ENCODE assay signal across 8 mouse cellular contexts in the genomic region with DNA sequence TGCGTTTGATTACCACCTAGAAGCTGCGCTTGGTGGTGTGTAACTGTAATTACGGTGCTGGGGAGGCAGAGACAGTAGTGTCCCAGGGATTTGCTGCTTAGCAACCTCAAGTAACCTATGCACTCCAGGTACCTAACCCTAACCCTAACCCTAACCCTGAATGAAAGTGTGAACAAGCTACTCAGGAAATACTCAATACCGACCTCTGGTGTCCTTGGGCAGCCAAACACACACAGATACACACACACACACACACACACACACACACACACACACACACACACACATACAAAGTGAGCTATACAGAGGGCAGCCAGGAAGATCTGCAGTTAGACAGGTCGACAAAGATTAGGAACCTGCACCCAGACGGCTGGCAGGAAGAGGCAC. TPM values are rescaled to one million over a fixed set of nuclear protein-coding genes. Genes with fewer than 3 reads are reported as not detected.
DNase-seq lines count a peak whose midpoint lies in the region; ATAC-seq lines count a peak whose summit lies in the region.

No protein-coding gene starts in this region.

- peak overlapping the region; percentile 76 for H3K4me2 ChIP-seq in heart, embryonic 14.5 days (ENCODE audit: low read length)
- peak overlapping the region; percentile 83 for H3K4me2 ChIP-seq in hindbrain, embryonic 11.5 days (replicated peaks; ENCODE audit: low read depth, low read length)
- H3K4me2 ChIP-seq in midbrain, embryonic 11.5 days, result peak overlapping the region; percentile 72

- no peaks in the 10 kb centered on the region for H3K27me3 ChIP-seq in heart, embryonic 14.5 days (ENCODE audit: control insufficient read depth, insufficient read depth, low read length)
- H3K27me3 ChIP-seq in hindbrain, embryonic 11.5 days (ENCODE audit: control insufficient read depth, insufficient read depth, low read length), result no peaks in the 10 kb centered on the region
- H3K27me3 ChIP-seq in midbrain, embryonic 11.5 days (ENCODE audit: control insufficient read depth, insufficient read depth, low read length), result no peaks in the 10 kb centered on the region

- H3K4me3 ChIP-seq in heart, embryonic 14.5 days (ENCODE audit: control insufficient read depth in 1 of 2, insufficient read depth in 1 of 2, low read depth in 1 of 2, low read length in 2 of 2), result peak overlapping the region; percentile 82 to 96
- H3K4me3 ChIP-seq in hindbrain, embryonic 11.5 days (ENCODE audit: low read depth, low read length), result peak overlapping the region; percentile 91
- peak overlapping the region; percentile 59 for H3K4me3 ChIP-seq in midbrain, embryonic 11.5 days (ENCODE audit: low read depth, low read length)

- ATAC-seq in heart, embryonic 14.5 days (ENCODE audit: insufficient number of reproducible peaks, insufficient read depth, low FRiP score, low read depth), result peak; percentile 10
- peak; percentile 28 for ATAC-seq in hindbrain, embryonic 11.5 days (ENCODE audit: low FRiP score)
- ATAC-seq in midbrain, embryonic 11.5 days (ENCODE audit: low FRiP score), result peak; percentile 12

- H3K4me1 ChIP-seq in heart, embryonic 14.5 days (ENCODE audit: control insufficient read depth in 2 of 2, insufficient read depth in 2 of 2, low read length in 2 of 2), result peaks cover 10 to 13% of the 10 kb centered on the region in 2 experiments; a peak in 3 of 4 replicates
- H3K4me1 ChIP-seq in hindbrain, embryonic 11.5 days (replicated peaks; ENCODE audit: control insufficient read depth, insufficient read depth, low read length), result peaks cover 2% of the 10 kb centered on the region; the same call in 1 of the 2 replicates
- peaks cover 14% of the 10 kb centered on the region for H3K4me1 ChIP-seq in midbrain, embryonic 11.5 days (ENCODE audit: control insufficient read depth, insufficient read depth, low read length)

- intact Hi-C loops in heart, postnatal 14 days (cut with DNase I), result loop anchor here (5.0 kb wide), 1 partner anchor 89 kb away; no protein-coding TSS in a partner anchor

- no peaks in the 10 kb centered on the region for H3K9me3 ChIP-seq in heart, embryonic 14.5 days (ENCODE audit: control insufficient read depth, low read length)
- H3K9me3 ChIP-seq in hindbrain, embryonic 11.5 days (ENCODE audit: control insufficient read depth, low read length), result no peaks in the 10 kb centered on the region
- H3K9me3 ChIP-seq in midbrain, embryonic 11.5 days (ENCODE audit: control insufficient read depth, low read length), result no peaks in the 10 kb centered on the region

- 45% methylated on average over 6 of the region's 6 CpGs for WGBS in heart, embryonic 14.5 days
- WGBS in hindbrain, embryonic 11.5 days, result 52% methylated on average over 6 of the region's 6 CpGs
- 50% methylated on average over 6 of the region's 6 CpGs for WGBS in midbrain, embryonic 11.5 days

- H3K9ac ChIP-seq in heart, embryonic 14.5 days (ENCODE audit: low read length), result peak overlapping the region; percentile 91
- peak overlapping the region; percentile 88 for H3K9ac ChIP-seq in hindbrain, embryonic 11.5 days (ENCODE audit: low read depth, low read length)
- peak overlapping the region; percentile 71 for H3K9ac ChIP-seq in midbrain, embryonic 11.5 days (ENCODE audit: low read length)

- peaks cover 64% of the 10 kb centered on the region for H3K36me3 ChIP-seq in heart, embryonic 14.5 days (ENCODE audit: control insufficient read depth, insufficient read depth, low read length)
- H3K36me3 ChIP-seq in hindbrain, embryonic 11.5 days (ENCODE audit: control insufficient read depth, insufficient read depth, low read length), result peaks cover 14% of the 10 kb centered on the region
- H3K36me3 ChIP-seq in midbrain, embryonic 11.5 days (ENCODE audit: control insufficient read depth, insufficient read depth, low read length), result peaks cover 17% of the 10 kb centered on the region

- H3K27ac ChIP-seq in heart, embryonic 14.5 days (replicated peaks in 1 of 2; ENCODE audit: control insufficient read depth in 1 of 2, insufficient read depth in 1 of 2, low read depth in 2 of 2, low read length in 2 of 2), result peak overlapping the region; percentile 40 to 92
- H3K27ac ChIP-seq in hindbrain, embryonic 11.5 days (ENCODE audit: low read depth, low read length), result peak overlapping the region; percentile 92; the same call in 1 of the 2 replicates
- peak overlapping the region; percentile 71 for H3K27ac ChIP-seq in midbrain, embryonic 11.5 days (ENCODE audit: low read depth, low read length)

- DNase-seq in heart, postnatal 14 days, result no peak
- peak; percentile 21 for DNase-seq in MEL-GATA-1-ER (ENCODE audit: extremely low read depth, low read depth)
- no peak for DNase-seq in hindbrain, embryonic 11.5 days (ENCODE audit: low spot score)
- no peak for DNase-seq in midbrain, embryonic 11.5 days (ENCODE audit: low spot score, missing footprints)
- DNase-seq in layer of hippocampus, postnatal 36 days, result no peak
- DNase-seq in adrenal gland, postnatal 14 days, result no peak
- DNase-seq in Muller cell, postnatal 12 days (ENCODE audit: inconsistent ontology term), result no peak

RNA-seq across cellular contexts. Expression of a gene that starts 0.3 kb away (rescaled TPM):
- polyA plus RNA-seq in heart, embryonic 14.5 days (2014; fragmentation: Nextera tagmentation; extraction: Ambion mirVana), result 54.6 and 55.0 TPM in 2 replicates
- total RNA-seq in heart, postnatal 14 days (2021), result 10 to 100 TPM; 37.7 to 38.2 TPM
- polyA plus RNA-seq in hindbrain, embryonic 11.5 days (2014; fragmentation: Nextera tagmentation; extraction: Ambion mirVana), result 99.0 and 104 TPM in 2 replicates
- polyA plus RNA-seq in midbrain, embryonic 11.5 days (2014; fragmentation: Nextera tagmentation; extraction: Ambion mirVana), result 101 and 104 TPM in 2 replicates
- 10 to 100 TPM; 39.7 to 43.8 TPM for total RNA-seq in layer of hippocampus, postnatal 36 days (2021)
- 46.0 and 50.1 TPM in 2 replicates for total RNA-seq in adrenal gland, postnatal 14 days (2021)

RNA-seq across cellular contexts. Expression of a gene that starts 7.6 kb away (rescaled TPM):
- 23.5 and 24.4 TPM in 2 replicates for polyA plus RNA-seq in heart, embryonic 14.5 days (2014; fragmentation: Nextera tagmentation; extraction: Ambion mirVana)
- 10 to 100 TPM; 14.5 to 14.8 TPM for total RNA-seq in heart, postnatal 14 days (2021)
- 43.3 and 43.6 TPM in 2 replicates for polyA plus RNA-seq in hindbrain, embryonic 11.5 days (2014; fragmentation: Nextera tagmentation; extraction: Ambion mirVana)
- polyA plus RNA-seq in midbrain, embryonic 11.5 days (2014; fragmentation: Nextera tagmentation; extraction: Ambion mirVana), result 42.1 and 45.9 TPM in 2 replicates
- total RNA-seq in layer of hippocampus, postnatal 36 days (2021), result 10 to 100 TPM; 20.1 to 21.9 TPM
- 19.5 and 21.7 TPM in 2 replicates for total RNA-seq in adrenal gland, postnatal 14 days (2021)

RNA-seq across cellular contexts. Expression of a gene that starts 8.9 kb away (rescaled TPM):
- 10.6 and 12.2 TPM in 2 replicates for polyA plus RNA-seq in heart, embryonic 14.5 days (2014; fragmentation: Nextera tagmentation; extraction: Ambion mirVana)
- under 1 TPM; 0.46 to 0.50 TPM for total RNA-seq in heart, postnatal 14 days (2021)
- polyA plus RNA-seq in hindbrain, embryonic 11.5 days (2014; fragmentation: Nextera tagmentation; extraction: Ambion mirVana), result 22.3 and 22.6 TPM in 2 replicates
- 3.0 and 3.7 TPM in 2 replicates for polyA plus RNA-seq in midbrain, embryonic 11.5 days (2014; fragmentation: Nextera tagmentation; extraction: Ambion mirVana)
- 10 to 100 TPM in 1 of 2 experiments, 1 to 10 TPM in 1; 9.3 to 13.9 TPM for total RNA-seq in layer of hippocampus, postnatal 36 days (2021)
- 0.44 and 1.1 TPM in 2 replicates for total RNA-seq in adrenal gland, postnatal 14 days (2021)

RNA-seq across cellular contexts. Expression of a gene that starts 53.8 kb away (rescaled TPM):
- not detected in 2 replicates for polyA plus RNA-seq in heart, embryonic 14.5 days (2014; fragmentation: Nextera tagmentation; extraction: Ambion mirVana)
- under 1 TPM in 1 of 2 experiments, not detected in 1; 0.12 TPM for total RNA-seq in heart, postnatal 14 days (2021)
- 0.38 and 0.60 TPM in 2 replicates for polyA plus RNA-seq in hindbrain, embryonic 11.5 days (2014; fragmentation: Nextera tagmentation; extraction: Ambion mirVana)
- polyA plus RNA-seq in midbrain, embryonic 11.5 days (2014; fragmentation: Nextera tagmentation; extraction: Ambion mirVana), result 0.18 and 0.23 TPM in 2 replicates
- total RNA-seq in layer of hippocampus, postnatal 36 days (2021), result under 1 TPM; 0.32 to 0.35 TPM
- total RNA-seq in adrenal gland, postnatal 14 days (2021), result 0.15 TPM in 1 of 2 replicates, not detected in the other
